Mouse (Mus musculus) kidney, postnatal 0 days (tissue): ENCODE measurements around the gene Creb3. TPM values are rescaled to one million over a fixed set of nuclear protein-coding genes. Genes with fewer than 3 reads are reported as not detected.

Experiments used
- ATAC-seq: fragments of 200-750 bp; cut with Nextera tagmentation; replicated peaks from 2 replicates; pipeline ENCODE4 v1.8.0; 2017; ENCODE audit warnings: low read depth, moderate number of reproducible peaks, moderate TSS enrichment, moderate library complexity; ENCODE audit not compliant: low FRiP score
- DNase-seq: peaks from one replicate; pipeline ENCODE4 v3.0.0-alpha.2; 2016; ENCODE audit warnings: low spot score
- H3K27ac ChIP-seq: fragments of 300-500 bp; sonication (generic); 2 replicates; pipeline ENCODE4 v1.5.1; 2014; ENCODE audit warnings: mild to moderate bottlenecking
- H3K27me3 ChIP-seq: fragments of 300-500 bp; sonication (generic); 2 replicates; pipeline ENCODE4 v1.6.1; 2014; ENCODE audit warnings: low read length, mixed read lengths; ENCODE audit not compliant: insufficient read depth
- H3K36me3 ChIP-seq: fragments of 300-500 bp; sonication (generic); 2 replicates; pipeline ENCODE4 v1.6.1; 2014; ENCODE audit warnings: low read length, mixed read lengths; ENCODE audit not compliant: insufficient read depth
- H3K4me1 ChIP-seq: fragments of 300-500 bp; sonication (generic); replicated peaks from 2 replicates; pipeline ENCODE4 v1.6.1; 2014; ENCODE audit warnings: antibody characterized with exemption, low read length, mixed read lengths; ENCODE audit not compliant: insufficient read depth
- H3K4me2 ChIP-seq: fragments of 300-500 bp; sonication (generic); 2 replicates; pipeline ENCODE4 v1.6.1; 2014; ENCODE audit warnings: mild to moderate bottlenecking, low read length, moderate library complexity, mixed read lengths
- H3K4me3 ChIP-seq: fragments of 300-500 bp; sonication (generic); replicated peaks from 2 replicates; pipeline ENCODE4 v1.5.1; 2014; ENCODE audit warnings: low read depth, low read length
- H3K9ac ChIP-seq: fragments of 300-500 bp; sonication (generic); 2 replicates; pipeline ENCODE4 v1.6.1; 2014; ENCODE audit warnings: low read depth, low read length
- H3K9me3 ChIP-seq: fragments of 300-500 bp; sonication (generic); replicated peaks from 2 replicates; pipeline ENCODE4 v1.6.1; 2016; ENCODE audit warnings: low read length, inconsistent platforms, mixed read lengths
- CTCF ChIP-seq: IDR thresholded peaks from 2 replicates; pipeline ENCODE4 v1.5.1; 2016; ENCODE audit warnings: antibody characterized with exemption, low read depth, mild to moderate bottlenecking, moderate library complexity
- WGBS: fragments of 180-500 bp; shearing (Covaris S2); extraction: QIAGEN DNeasy Blood & Tissue Kit; methylation state at CpG from one replicate; pipeline ENCODE4 v1.1.7; 2014; 5-methylcytosine and 5-hydroxymethylcytosine counted together
- polyA plus RNA-seq: library from polyadenylated mRNA; unstranded; fragments of >200 nt; fragmentation: Nextera tagmentation; extraction: Ambion mirVana; gene quantifications from 2 replicates; pipeline ENCODE4 v1.2.1, GENCODE M21; 2015

The Creb3 gene
- polyA plus RNA-seq, 1 experiment from 2014 or later, result 74.1 TPM

GRCm38 (mm10) chr4:43598200-43598599 is 36.1 kb downstream of the Creb3 start:
- 82% methylated on average over 4 of the region's 4 CpGs for WGBS
- no peak overlapping the region for H3K9ac ChIP-seq
- H3K4me3 ChIP-seq, result no peak overlapping the region
- no peak overlapping the region for H3K4me2 ChIP-seq
- no peak for ATAC-seq
- H3K36me3 ChIP-seq, result no peaks in the 10 kb centered on the region
- H3K27ac ChIP-seq, result no peak overlapping the region
- H3K4me1 ChIP-seq, result no peaks in the 10 kb centered on the region
- no peak for DNase-seq
- H3K9me3 ChIP-seq, result no peaks in the 10 kb centered on the region
- no peaks in the 10 kb centered on the region for H3K27me3 ChIP-seq
- TF ChIP-seq CTCF, result no peak

DNA sequence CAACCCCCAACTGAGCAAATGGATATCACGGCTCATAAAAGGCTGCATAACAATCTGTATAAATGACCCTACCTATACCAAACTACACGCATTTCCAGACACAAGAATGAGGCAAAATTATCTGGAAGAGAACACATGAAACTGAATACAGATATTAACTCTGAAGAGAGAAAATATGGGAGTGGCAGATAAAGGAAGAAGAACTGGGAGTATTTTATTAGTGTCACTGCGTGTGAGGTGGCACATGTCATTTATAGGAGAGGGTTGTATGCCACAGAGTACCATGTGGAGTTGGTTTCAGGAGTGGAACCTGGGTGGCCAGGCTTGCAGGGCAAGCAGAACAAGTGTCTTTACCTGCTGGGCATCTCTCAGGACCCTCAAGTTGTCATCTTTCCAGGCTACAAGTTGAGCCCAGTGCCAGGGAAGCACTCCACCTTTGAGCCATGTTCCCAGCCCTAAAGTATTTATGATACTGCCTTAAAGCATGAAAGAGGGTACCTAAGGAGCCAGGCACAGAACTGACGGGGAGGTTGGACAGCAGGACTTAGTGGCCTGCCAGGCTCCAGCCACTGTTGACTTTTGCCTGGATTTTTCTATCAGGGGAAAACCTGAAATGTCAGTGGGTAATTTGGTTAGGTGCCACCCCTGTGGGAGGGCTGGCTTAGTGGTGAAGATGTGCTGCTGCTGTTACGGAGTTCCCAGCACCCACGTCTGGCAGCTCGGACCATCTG is 36.7 kb downstream of the Creb3 start:
- 82% methylated on average over 7 of the region's 7 CpGs for WGBS
- Histone ChIP-seq H3K9me3 (no peaks in the 10 kb centered on the region), H3K4me1 (no peaks in the 10 kb centered on the region), H3K4me3 (no peak overlapping the region), H3K4me2 (no peak overlapping the region), H3K27me3 (no peaks in the 10 kb centered on the region), H3K9ac (no peak overlapping the region), H3K27ac (no peak overlapping the region), H3K36me3 (no peaks in the 10 kb centered on the region)
- ATAC-seq (no peak), DNase-seq (no peak)
- no peak for TF ChIP-seq CTCF

DNA sequence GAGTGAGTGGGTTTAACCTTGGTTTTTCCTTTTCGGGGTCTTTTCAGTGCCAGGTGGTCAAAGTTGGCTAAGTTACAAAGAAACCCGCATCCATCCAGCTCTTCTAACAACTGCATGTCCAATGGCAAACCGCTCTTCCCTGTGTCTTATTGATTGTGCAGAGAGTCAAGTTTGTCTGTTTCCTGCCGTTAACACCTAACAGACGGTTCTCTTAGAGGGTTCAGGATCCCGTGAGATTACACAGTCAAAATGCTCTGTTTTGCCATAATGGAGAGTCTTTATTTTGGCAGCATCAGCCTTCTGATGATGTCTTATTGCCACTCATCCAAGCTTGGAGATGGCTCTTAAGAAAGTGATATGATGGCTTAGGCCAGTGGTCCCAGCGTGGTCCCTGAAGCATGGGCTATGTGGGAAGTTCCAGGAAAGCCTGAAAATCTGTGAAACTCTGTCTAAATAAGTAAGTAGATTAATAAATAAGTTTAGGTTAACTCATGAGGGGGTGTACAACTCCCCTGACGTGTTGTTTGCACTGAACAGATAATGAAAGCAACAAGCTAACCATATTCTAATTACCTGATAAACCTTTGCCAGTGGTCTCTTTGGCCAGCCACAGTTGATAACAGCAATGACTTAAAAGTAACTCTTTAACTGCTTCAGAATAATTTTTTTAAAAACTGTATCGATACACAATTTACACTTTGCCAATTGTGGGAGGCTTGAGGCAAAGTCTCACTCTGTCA is 38.2 kb downstream of the Creb3 start:
- H3K27ac ChIP-seq, result no peak overlapping the region
- H3K4me1 ChIP-seq, result no peaks in the 10 kb centered on the region
- DNase-seq (no peak), ATAC-seq (no peak)
- no peak overlapping the region for H3K9ac ChIP-seq
- H3K27me3 ChIP-seq, result no peaks in the 10 kb centered on the region
- no peak for TF ChIP-seq CTCF
- H3K36me3 ChIP-seq, result no peaks in the 10 kb centered on the region
- 82% methylated on average over 9 of the region's 9 CpGs for WGBS
- H3K9me3 ChIP-seq, result no peaks in the 10 kb centered on the region
- H3K4me2 ChIP-seq, result no peak overlapping the region
- H3K4me3 ChIP-seq, result no peak overlapping the region

GRCm38 (mm10) chr4:43604099-43604498 is 42.0 kb downstream of the Creb3 start:
- 71% methylated on average over 3 of the region's 3 CpGs for WGBS

DNA sequence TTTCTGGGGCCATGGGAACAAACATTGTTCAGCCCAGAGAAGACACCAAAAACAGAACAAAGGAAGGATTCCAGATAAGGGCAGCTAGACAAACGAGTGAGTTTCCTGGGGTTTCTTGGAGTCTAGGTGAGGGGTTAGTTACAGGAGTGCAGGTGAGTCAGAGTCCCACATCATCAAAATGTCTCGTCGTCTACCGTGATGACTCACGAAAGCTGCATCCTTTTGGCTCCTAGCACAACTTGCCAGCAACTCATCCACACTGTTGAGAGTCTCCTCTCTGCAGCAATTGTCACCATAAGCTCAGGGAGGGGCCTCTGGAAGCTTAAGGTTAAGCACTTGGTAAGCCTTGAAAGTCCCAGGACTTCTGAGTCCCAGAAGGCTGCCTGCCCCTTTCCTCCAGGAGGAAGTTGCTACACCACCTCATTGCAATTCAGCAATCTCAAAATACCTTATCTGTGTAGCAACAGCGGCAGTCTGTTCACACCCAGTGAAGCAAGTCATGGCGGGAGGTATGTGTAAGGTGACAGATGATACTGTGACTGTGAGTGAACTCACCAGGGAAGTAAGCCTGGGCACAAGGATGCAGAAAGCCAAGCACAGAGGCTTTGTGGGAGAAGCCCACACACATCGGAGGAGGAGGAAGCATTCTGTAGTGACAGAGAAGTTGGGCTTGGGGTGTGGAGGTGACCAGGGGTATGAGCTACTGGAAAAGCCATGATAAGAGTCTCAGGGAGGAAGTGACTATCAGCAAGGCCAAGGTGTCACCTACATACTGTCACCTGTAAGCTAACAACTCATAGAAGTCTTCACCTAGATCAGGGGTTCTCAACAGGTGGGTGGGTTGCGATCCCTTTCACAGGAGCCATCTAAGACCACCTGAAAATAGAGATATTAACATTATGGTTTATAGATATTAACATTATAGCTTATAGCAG is 42.9 kb downstream of the Creb3 start:
- TF ChIP-seq CTCF, result no peak
- no peak for DNase-seq
- no peak overlapping the region for H3K4me2 ChIP-seq
- no peak overlapping the region for H3K4me3 ChIP-seq
- no peak overlapping the region for H3K27ac ChIP-seq
- no peak overlapping the region for H3K9ac ChIP-seq
- no peaks in the 10 kb centered on the region for H3K36me3 ChIP-seq
- no peaks in the 10 kb centered on the region for H3K27me3 ChIP-seq
- H3K9me3 ChIP-seq, result no peaks in the 10 kb centered on the region
- H3K4me1 ChIP-seq, result no peaks in the 10 kb centered on the region
- WGBS, result 61% methylated on average over 9 of the region's 9 CpGs
- ATAC-seq, result no peak

More at GRCm38 (mm10) chr4:43604099-43604498, 42.0 kb downstream of the Creb3 start:
- Histone ChIP-seq H3K27me3 (no peaks in the 10 kb centered on the region), H3K4me1 (no peaks in the 10 kb centered on the region), H3K27ac (no peak overlapping the region), H3K4me2 (no peak overlapping the region), H3K9ac (no peak overlapping the region), H3K4me3 (no peak overlapping the region), H3K36me3 (no peaks in the 10 kb centered on the region), H3K9me3 (no peaks in the 10 kb centered on the region)
- no peak for DNase-seq
- no peak for ATAC-seq
- no peak for TF ChIP-seq CTCF

DNA sequence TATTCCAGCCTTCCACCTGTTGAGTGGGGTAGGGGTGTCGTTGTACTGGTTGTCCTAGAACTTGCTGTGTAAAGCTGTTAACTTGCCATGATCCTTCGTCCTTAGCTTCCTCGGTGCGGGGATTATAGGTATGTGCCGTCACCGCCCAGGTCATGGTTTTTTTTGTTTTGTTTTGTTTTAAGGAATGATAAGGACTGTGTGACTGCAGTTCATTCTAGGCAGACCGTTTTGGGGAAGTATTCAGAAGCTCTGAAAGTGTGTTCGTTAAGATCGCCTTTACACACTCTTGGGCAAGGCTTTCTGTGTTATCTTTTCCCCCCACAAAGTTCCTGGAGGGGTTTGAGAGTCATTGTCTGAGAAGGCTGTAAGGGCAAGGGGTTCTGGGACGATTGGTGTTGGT is 50.4 kb downstream of the Creb3 start:
- ATAC-seq, result no peak
- TF ChIP-seq CTCF, result no peak
- H3K4me3 ChIP-seq, result no peak overlapping the region

More for the DNA sequence above, 50.4 kb downstream of the Creb3 start:
- no peaks in the 10 kb centered on the region for H3K4me1 ChIP-seq
- no peaks in the 10 kb centered on the region for H3K36me3 ChIP-seq
- H3K9ac ChIP-seq, result no peak overlapping the region
- no peak overlapping the region for H3K27ac ChIP-seq
- H3K9me3 ChIP-seq, result no peaks in the 10 kb centered on the region
- no peaks in the 10 kb centered on the region for H3K27me3 ChIP-seq
- WGBS, result 65% methylated on average over 10 of the region's 10 CpGs
- no peak overlapping the region for H3K4me2 ChIP-seq
- no peak for DNase-seq
